Mouse (Mus musculus) 3134 (cell line): ENCODE data around the gene Itpr1.
A peak's percentile ranks its signal among the peaks of the same experiment; 100 is the strongest.
"Not testable (repeated sequence)": the region's sequence is repeated elsewhere in the genome, so short reads cannot be mapped to it uniquely, and the experiment has no call there.

Experiments
- DNase-seq: peaks from one replicate; pipeline ENCODE4 v3.0.0-alpha.2; 2011; ENCODE audit warnings: low spot score; ENCODE audit not compliant: insufficient read length; ENCODE audit errors: extremely low read depth

Itpr1 gene

DNA sequence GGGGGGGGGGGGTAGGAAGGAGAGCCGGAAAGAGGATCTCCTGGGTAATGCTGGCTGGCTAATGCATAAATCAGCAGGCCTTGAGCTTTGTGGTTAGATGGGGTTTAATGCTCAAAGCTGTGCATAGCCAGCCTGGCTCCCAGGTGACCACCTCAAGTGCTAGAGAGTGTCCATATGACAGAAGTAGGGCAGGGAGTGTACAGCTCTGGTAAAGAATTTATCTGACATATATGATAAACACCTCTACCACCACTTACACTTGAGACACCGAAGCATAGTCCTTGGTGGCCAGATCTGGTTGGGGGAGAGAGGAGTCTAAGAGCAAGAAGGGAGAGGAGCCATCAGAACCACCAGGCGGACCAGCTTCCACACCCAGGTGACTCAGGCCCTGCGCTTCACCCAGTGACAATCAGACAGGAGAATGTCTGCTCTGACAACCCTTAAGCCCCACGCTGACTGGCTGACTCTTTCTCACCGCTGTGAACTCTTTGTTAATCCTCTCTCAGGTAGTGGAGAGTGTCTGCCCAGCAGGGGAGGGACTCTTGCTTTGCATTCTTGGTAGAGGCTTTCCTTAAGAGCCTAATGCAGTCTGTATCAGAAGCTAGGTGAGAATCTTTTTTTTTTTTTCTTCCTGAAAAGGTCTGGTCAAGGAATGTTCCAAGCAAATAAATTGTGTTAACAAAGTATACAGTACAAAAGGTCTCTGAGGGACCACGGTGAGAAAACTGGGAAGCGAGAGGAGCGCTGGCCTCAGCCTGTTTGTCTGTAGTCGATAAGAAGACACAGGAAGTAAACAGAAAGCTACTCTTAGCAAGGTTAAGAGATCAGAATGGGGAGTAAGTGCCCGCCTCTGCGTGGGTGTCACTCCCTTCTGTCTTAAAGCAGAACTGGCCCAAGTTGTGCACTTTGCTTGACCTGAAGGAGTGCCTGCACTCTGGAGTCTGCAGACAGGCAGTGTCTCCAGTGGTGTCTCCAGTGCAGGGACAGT lies 318.7 kb downstream of the Itpr1 start:
- DNase-seq, result peak; percentile 60

DNA sequence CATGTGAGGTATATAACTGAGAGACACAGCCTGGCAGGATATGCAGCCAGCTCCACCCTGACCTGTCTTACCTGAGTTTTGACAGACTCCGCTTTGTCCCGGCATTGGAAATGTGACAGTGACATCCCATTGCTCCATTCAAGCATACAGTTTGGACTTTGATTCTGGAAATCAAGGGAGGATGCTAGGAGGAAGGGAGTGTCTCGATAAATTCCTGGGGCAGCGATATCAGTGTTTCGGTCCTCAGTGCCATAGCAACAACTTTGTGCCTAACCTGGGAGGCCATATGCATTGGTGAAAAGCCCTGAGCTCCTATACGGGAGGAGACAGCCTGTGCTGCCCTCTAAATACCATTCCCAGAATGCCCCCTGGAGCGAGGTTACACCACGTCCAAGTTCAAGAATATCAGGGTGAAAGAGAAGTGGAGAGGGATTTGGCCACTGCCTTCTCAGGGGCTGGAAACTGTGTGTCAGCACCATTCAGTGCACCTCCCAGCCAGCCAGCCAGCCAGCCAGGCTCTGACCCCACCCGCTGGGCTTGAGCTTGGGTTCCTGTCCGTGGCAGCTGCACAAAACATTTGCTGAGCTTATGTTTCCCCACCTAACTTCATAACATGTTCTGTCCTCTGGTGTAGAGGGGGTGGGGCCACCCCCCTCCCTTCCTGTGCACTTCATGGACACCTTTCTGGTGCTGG lies 319.7 kb downstream of the Itpr1 start:
- no peak for DNase-seq

DNA sequence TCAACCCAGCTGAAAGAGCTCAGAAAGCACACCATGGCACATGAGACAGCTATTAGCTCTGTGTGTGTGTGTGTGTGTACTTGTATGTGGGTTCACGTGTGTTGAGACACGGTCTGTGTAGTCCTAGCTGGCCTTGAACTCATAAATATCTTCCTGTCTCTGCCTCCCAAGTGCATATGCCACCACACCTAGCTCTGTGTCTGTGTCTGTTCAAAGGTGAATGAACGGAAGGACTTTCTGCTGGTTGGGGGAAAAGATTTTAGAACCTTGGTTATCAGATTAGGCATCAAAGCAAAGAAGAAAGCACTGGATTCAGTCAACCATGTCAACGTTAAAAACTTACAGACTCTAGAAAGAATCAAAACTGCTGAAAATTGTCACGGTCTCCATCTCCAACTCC lies 321.2 kb downstream of the Itpr1 start:
- no peak for DNase-seq

DNA sequence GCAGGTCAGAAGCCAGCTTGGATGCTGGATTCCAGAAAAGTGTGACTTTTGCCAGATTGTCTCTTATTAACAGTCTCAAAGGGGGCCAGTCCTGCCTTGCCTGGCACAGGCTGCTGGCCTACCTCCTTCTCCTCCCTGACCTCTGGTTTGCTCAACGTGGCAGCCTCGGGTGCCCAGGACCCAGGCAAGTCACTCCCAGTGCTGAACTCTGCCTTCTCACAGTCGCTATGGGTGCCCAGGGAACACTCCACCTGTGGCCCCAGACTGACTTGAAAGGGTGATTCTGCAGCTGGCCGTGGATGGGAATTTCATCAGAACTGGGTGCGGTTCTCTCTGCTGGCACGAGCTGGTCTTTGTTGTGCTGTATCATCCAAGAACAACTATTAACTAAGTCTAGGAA lies 321.7 kb downstream of the Itpr1 start:
- DNase-seq, result peak; percentile 68

DNA sequence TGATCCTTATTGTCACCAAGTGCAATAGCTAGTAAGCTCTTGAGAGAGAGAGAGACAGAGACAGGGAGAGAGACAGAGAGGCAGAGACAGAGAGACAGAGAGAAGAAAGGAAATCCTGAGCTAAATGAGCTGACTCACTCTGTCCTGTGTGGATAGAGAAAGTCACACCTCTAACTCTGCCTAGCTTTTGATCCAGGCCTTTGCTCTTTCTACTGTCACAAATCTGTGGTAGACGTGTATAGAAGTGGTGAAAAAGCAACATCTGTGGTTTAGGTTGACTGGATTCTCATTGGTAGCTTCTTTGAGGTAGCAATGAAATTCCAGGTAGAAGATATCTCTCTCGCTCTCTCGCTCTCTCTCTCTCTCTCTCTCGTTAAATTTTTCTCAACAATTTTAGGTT lies 322.4 kb downstream of the Itpr1 start:
- no peak for DNase-seq

DNA sequence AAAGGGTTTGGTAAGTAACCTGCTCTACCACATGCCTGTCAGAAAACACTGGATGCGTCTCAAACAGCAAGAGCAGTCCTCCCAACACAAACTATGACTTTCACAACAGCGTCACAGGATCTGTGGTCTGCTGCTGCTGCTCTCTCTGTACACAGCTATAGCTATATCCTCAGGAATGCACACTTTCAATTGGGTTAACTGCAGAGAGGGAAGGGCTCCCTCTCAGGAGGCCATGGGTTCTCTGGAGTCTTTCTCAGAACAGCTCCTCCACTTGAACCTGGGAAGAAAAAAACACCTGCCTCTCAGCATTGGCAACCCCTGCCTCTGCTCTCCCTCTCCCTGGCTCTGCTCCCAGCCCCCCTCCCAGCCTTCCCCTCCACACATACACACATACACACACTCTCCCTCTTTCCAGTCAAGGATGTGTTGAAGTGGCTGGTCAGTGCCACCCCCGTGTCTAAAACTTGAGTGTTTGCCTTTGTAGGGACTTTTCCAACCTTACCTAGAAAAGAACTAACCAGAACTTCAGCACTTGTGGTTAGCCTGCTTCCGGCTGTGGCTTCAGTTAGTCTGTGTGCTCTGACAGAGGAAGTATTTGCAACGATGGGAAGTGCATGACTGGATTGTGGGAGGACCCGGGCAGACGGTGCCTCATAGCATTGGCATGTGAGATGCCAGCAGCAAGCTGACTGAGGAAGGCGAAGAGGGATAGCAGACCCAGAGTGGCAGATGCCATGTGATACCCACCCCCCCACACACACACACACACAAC lies 323.8 kb downstream of the Itpr1 start:
- peak; percentile 92 for DNase-seq

DNA sequence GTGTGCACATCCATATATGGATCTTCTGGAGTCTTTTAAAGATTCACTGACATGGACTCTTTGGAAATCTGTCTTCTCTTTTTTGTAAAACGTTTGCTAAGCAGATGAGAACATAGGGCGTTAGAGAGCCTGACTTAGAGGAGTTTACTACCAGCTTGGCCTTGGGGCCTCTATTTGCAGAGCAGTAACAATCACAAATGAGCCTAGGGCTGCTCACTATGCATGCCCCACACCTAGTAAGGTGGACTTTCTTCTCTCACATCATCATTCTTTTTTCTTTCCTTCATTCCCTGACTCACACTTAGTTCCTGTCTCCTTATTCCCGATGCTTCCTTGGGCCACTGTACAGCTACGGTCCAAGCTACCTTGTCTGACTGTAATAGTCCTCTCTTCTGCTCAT lies 325.5 kb downstream of the Itpr1 start:
- no peak for DNase-seq

DNA sequence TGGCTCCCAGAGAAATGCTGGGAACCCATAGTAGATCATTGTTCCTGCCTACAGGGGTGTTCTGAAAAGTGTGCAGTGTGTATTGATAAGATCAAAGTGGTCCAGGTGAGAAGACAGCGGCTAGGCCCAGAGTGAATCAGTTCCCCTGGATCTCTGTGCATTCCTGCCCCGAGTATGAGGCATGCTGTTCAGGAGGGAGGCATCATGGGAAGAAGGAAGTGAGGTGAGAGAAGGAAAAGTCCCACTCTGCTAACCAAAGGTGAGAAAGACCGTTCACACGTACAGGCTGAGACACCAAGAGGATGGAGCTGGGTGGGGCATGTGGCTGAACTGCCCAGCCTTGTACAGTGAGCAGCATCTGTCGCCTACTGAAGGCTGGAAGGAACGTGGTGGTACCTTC lies 327.5 kb downstream of the Itpr1 start:
- no peak for DNase-seq

DNA sequence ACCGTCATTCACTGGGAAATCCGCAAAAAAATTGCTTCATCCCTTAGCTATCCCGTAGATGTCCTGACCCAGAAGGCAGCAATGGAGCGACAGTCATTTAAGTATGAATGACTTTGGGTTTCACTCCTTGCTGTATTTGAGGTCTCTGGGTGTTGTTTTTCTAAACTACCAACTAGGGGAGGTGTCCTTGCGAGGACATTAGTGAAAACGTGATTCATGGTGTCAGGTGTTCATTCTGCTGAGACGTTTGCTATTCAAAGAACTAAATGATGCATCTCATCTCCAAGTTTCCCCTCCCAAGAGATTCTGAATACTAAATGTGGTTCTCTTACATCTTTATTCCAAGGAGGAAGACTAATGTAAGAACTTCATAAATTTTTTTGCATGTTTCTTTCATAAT lies 332.0 kb downstream of the Itpr1 start:
- DNase-seq, result no peak

DNA sequence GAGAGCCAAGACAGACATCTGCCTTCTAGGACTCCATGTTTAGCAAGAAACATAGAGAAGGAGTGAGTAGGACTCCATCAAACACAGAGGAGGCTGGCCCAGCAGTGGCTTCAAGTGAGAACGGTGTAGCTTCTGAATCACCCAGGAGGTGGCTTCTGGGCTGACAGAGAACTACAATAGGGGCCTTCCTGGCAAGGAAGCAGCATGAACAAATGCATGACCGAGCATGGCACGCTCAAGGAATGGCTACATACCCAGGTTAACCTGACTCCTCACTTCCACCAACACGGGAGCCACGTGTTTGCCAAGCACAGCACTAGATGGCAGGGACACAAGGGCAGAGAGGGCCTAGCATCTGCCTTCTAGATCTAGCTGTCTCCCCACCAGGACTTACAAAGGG lies 332.6 kb downstream of the Itpr1 start:
- DNase-seq, result no peak

DNA sequence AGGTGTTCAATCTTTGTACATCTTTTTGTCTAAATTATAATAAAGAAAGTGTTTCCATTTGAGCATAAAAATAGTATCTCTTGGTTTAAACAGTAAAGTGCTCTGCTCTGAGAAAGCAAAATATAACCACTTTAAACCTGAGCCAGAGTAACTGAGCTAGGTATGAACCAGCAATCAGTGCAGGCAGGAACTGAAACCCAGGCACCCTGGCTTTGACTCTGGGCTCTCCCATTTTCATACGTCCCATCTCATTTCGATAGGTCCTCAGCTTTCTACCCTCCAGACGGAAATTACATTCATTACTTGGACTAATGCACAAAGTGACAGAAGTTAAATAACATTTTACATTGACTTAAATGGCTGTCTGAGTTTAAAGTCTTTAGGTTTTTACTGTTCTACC lies 335.5 kb downstream of the Itpr1 start:
- no peak for DNase-seq

DNA sequence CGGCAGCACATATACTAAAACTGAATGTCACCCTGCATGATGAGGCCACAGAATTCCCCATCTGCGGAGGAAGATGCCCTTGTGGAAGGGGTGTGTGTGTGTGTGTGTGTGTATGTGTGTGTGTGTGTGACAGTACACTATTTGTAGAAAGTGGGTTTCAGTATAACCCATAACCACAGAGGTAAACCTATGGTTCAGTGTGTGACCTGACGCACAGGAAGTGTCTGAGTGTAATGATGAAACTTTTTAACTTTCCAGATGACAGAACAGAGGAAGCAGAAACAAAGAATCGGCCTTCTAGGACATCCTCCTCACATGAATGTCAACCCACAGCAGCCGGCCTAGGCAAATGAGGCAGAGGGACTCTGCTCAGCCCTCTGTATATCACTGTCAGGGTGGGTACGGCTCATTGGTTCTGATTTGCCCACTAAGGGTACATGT lies 336.6 kb downstream of the Itpr1 start:
- no peak for DNase-seq

DNA sequence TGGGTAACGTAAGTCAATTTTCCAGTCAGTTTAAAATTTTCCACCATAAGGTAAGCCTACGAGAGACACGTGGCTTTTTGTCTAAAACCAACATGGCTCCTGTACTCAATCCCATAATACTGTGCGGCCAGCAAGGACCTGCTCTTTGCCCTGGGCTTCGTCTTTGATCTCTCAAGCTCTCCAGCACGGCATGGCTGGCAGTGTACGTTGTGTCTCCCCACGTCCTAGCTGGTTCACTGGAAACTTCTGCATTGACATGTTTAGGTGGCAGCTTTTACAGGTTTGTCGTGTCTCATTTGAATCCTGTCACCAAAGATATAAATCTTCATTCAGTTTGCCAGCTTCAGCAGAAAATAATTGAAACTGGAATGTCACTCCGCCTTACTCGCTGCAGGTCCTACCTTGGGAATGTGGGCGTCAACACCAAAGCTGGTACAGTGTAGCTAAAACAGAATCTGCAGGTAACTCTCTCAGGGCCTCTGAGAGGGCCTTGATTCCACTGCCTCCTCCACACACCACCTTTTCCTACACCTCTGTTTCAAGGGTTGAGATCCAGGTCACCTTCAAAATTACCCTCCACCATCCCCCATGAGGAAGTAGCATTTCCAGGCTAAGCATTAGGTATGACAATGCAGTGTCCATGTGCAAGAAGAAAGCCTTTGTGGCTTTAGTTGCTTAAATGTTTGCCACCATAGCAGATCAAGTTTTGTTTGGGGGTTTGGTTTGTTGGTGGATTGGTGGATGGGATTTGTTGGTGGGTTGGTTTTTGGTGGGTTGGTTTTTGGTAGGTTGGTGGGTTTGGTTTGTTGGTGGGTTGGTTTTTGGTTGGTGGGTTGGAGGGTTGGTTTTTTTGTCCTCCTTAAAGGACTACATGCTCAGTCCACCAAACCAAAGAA lies 339.1 kb downstream of the Itpr1 start:
- no peak for DNase-seq

DNA sequence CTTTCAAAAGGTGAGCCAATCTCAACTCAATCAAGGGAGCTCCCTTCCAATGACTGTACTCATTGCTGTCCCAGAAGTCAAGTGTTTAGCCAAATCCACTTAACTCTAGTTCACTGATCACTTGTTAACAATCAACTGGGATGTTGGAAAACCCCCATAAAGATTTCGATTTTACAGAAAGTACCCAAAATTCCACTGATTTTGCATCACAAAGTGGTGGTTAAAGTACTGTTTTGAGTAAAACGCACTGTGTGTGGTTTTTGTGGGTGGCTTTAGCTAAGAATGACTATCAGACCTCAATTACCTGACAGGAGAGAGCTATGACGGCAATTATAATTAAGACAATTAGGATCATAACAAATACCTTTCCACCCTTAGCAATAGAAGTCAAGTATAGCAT lies 340.1 kb downstream of the Itpr1 start:
- no peak for DNase-seq

DNA sequence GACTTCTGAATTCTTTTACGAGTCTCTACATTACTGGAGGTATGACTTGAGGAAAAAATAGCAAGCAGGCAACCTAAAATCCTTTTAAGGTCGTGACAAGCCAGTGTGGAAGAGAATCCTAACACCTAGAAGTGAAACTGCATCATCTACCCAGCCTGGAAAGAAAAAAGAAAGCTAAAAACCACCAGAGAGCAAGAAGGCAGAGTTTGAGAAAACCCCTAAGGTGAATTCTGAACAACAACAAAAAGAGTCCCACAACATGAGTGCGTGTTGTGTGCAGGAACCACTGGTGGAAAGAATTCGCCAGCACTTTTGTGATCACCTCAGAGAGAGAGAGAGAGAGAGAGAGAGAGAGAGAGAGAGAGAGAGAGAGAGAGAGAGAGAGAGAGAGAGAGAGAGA lies 340.6 kb downstream of the Itpr1 start:
- no peak for DNase-seq

DNA sequence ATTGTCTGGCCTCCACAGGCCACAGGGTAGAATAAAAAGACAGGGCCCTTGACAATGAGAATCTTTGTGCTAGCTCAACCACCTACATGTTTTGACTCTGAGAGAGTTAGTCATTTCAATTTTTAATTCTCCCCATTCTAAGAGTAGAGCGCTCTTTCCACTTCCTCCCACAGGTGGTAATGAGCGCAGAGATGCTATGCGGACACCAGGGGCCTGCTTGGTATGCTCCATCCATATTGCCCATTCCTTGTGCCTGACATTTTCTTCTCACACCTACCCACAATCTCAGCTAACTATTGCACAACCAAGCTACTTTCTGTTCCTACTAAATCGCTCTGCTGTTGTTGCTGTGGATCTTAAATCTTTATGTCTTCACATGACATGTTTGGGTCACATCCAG lies 341.5 kb downstream of the Itpr1 start:
- DNase-seq, result no peak

DNA sequence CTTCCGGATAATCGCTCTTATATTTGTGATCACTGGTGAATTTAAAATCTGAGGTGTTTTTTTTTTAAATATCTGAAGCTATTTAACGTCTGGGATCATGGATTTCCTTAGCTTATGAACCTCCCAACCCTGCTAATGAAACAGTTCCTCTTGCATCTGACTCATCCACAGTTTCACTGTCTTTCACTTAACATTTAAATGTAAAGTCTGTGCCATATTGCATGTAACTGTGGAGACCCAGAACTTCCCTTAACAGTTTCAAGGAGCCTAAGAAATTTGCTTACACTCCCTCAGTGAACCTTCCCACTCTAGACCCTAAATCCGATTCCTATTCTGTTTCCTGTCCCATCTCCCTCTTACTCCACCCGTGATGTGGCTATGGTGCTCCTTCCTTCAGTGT lies 342.0 kb downstream of the Itpr1 start:
- DNase-seq, result no peak

DNA sequence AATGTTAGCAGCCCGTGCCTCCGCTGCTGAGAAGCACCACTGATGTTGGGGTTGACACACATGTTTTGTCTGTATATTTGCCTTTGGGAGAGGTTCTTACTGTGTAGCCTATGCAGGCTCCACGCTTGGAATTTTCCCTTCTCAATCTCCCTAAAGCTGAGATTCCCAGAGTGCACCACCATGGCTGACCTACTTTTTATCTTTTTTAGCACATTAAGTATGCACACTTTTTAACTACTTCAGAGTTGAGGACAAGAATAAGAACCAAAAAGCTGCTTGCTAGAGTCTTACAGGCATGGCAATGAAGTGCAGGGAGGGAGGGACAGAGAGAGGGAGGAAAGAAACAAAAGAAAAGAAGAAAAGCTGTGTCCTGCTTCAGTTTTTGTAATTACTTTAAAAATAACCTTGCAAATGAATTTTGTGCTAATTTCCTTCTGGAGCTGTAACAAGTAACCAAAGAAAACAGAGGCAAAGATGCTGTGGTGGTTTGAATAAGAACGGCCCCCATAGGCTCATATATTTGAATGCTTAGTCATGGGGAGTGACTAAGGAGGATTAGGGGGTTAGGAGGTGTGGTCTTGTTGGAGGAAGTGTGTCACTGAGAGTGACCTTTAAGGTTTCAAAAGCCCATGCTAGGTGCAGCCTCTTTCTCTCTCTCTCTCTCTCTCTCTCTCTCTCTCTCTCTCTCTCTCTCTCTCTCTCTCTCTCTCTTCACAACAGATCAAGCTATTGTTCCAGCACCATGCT lies 344.9 kb downstream of the Itpr1 start:
- DNase-seq, result peak; percentile 44

DNA sequence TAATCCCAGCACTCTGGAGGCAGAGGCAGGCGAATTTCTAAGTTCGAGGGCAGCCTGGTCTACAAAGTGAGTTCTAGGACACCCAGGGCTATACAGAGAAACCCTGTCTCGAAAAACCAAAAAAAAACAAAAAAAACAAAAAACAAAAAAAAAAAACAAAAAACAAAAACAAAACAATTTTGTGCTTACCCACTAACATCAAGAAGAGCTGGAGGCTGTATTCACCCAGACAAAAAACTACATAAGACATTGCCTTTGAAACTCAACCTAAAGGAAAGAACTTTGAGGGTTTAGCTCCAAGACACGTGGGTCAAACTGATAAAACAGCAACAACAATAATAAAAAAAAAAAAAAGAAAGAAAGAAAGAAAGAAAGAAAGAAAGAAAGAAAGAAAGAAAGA lies 346.3 kb downstream of the Itpr1 start:
- DNase-seq, result not testable (repeated sequence)

DNA sequence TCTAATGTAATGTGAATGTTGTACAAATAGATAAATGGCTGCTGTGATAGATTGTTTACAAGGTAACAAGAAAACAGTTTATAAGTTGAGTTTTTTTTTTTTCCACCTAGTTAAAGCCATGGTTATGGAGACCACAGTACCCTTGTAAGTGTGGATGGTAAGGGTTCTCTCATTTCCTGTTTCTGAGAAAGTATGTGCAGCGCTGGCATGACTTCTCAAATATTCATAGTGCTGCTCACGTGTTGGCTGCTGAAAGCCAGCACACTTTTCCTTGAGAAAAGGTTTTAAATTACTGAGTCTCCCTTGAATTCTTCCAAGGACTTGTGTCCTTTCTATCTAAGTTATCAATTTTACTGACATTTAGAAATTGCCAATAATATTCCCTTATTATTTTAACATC lies 350.1 kb downstream of the Itpr1 start:
- DNase-seq, result no peak
